ENCODE assay signal across 10 mouse cellular contexts in genomic region chr14:20607396-20608126, GRCm38 (mm10). TPM values are rescaled to one million over a fixed set of nuclear protein-coding genes. Genes with fewer than 3 reads are reported as not detected.
DNase-seq lines count a peak whose midpoint lies in the region; ATAC-seq and TF ChIP-seq lines count a peak whose summit lies in the region.
"Had no signal": no experiment of that assay in that cellular context is flagged by ENCODE, and none has a peak within 500 bp of the region (broad histone marks: within the 10 kb centered on the region; RNA-seq: fewer than 3 reads in every experiment).

No protein-coding gene starts in this region.

- TF ChIP-seq POLR2A in testis, adult 2 months (IDR thresholded peaks at IDR 0.05; ENCODE audit: control insufficient read depth, low read depth, low read length) = no peak

- peak; percentile 91 for ATAC-seq in granulocyte monocyte progenitor cell, adult 5-6 weeks (replicated peaks; ENCODE audit: poor library complexity, severe bottlenecking)
- no peak for ATAC-seq in kidney, postnatal 0 days (replicated peaks; ENCODE audit: low FRiP score, low read depth)
- ATAC-seq: forebrain, embryonic 14.5 days had no signal

- H3K4me1 ChIP-seq in testis, adult 2 months (ENCODE audit: control insufficient read depth, insufficient read depth, low read length) = no peaks in the 10 kb centered on the region; the same call in 1 of the 2 replicates
- H3K4me1 ChIP-seq in kidney, postnatal 0 days (replicated peaks; ENCODE audit: insufficient read depth, low read length) = peaks cover 3% of the 10 kb centered on the region; the same call in 1 of the 2 replicates

- no peak for DNase-seq in testis, postnatal 10 days (ENCODE audit: low spot score)
- peak; percentile 75 for DNase-seq in kidney, postnatal 0 days (ENCODE audit: low spot score)
- peak; percentile 51 for DNase-seq in skeletal muscle tissue, adult 2 months (ENCODE audit: low read depth, low spot score)
- no peak for DNase-seq in ovary, adult 18-20 months (ENCODE audit: low spot score)
- no peak for DNase-seq in thymus, postnatal 0 days (ENCODE audit: low spot score)
- no peak for DNase-seq in frontal cortex, postnatal 14 days (ENCODE audit: low spot score in 2 of 2)

- H3K4me3 ChIP-seq in testis, adult 2 months (ENCODE audit: control insufficient read depth, low read depth, low read length) = no peak overlapping the region
- no peak overlapping the region for H3K4me3 ChIP-seq in kidney, postnatal 0 days (replicated peaks; ENCODE audit: low read depth, low read length)

- peaks cover 1% of the 10 kb centered on the region; the same call in 1 of the 2 replicates for H3K36me3 ChIP-seq in testis, adult 2 months (ENCODE audit: control insufficient read depth, insufficient read depth, low read length)
- H3K36me3 ChIP-seq in kidney, postnatal 0 days (ENCODE audit: insufficient read depth, low read length) = 0 out of 2 replicates have a peak, but pooled peaks cover 3% of the 10 kb centered on the region

- no peaks in the 10 kb centered on the region for H3K27me3 ChIP-seq in testis, adult 2 months (ENCODE audit: control insufficient read depth, insufficient read depth, low read length)
- H3K27me3 ChIP-seq in kidney, postnatal 0 days (ENCODE audit: insufficient read depth, low read length) = no peaks in the 10 kb centered on the region

- TF ChIP-seq CTCF in testis, adult 2 months (IDR thresholded peaks at IDR 0.05; ENCODE audit: control insufficient read depth, insufficient read depth, insufficient replicate concordance, low read depth, low read length) = no peak
- no peak for TF ChIP-seq CTCF in kidney, postnatal 0 days (IDR thresholded peaks at IDR 0.05; ENCODE audit: low read depth)

- no peak overlapping the region for H3K9ac ChIP-seq in kidney, postnatal 0 days (ENCODE audit: low read depth, low read length)

- no peak overlapping the region for H3K4me2 ChIP-seq in kidney, postnatal 0 days (ENCODE audit: low read length)

- WGBS in kidney, postnatal 0 days = 46% methylated on average over 9 of the region's 9 CpGs

- no peaks in the 10 kb centered on the region for H3K9me3 ChIP-seq in kidney, postnatal 0 days (replicated peaks; ENCODE audit: low read length)

- peak overlapping the region; percentile 19 for H3K27ac ChIP-seq in testis, adult 2 months (ENCODE audit: control insufficient read depth, insufficient read depth, low read depth, low read length)
- peak overlapping the region; percentile 76 for H3K27ac ChIP-seq in kidney, postnatal 0 days

RNA-seq across cellular contexts. Expression of gene Usp54, which starts 33.3 kb away (rescaled TPM):
- polyA plus RNA-seq in testis, adult 2 months (2012; rRNA removed) = 12.9 and 14.4 TPM in 2 replicates
- 5.1 and 9.4 TPM in 2 replicates for total RNA-seq in granulocyte monocyte progenitor cell, adult 5-6 weeks (2014; fragmentation: Nextera tagmentation)
- total RNA-seq in granulocyte monocyte progenitor cell, adult 5-6 weeks (2017) = 4.1 and 4.6 TPM in 2 replicates
- 4.8 and 5.6 TPM in 2 replicates for polyA plus RNA-seq in kidney, postnatal 0 days (2015; fragmentation: Nextera tagmentation; extraction: Ambion mirVana)
- polyA plus RNA-seq in thymus, postnatal 0 days (2015; fragmentation: Nextera tagmentation; extraction: Ambion mirVana) = 1.6 and 1.8 TPM in 2 replicates

RNA-seq across cellular contexts. Expression of gene Myoz1, which starts 48.8 kb away (rescaled TPM):
- 0.28 and 0.47 TPM in 2 replicates for polyA plus RNA-seq in testis, adult 2 months (2012; rRNA removed)
- not detected in 2 replicates for total RNA-seq in granulocyte monocyte progenitor cell, adult 5-6 weeks (2014; fragmentation: Nextera tagmentation)
- total RNA-seq in granulocyte monocyte progenitor cell, adult 5-6 weeks (2017) = not detected in 2 replicates
- polyA plus RNA-seq in kidney, postnatal 0 days (2015; fragmentation: Nextera tagmentation; extraction: Ambion mirVana) = 1.8 and 2.5 TPM in 2 replicates
- polyA plus RNA-seq in thymus, postnatal 0 days (2015; fragmentation: Nextera tagmentation; extraction: Ambion mirVana) = 0.52 and 0.59 TPM in 2 replicates
- polyA plus RNA-seq: forebrain, embryonic 14.5 days; spleen, adult 2 months had no signal

Comparison
In these comparisons a context has a peak if more than half of its experiments do, and no peak if none do; other contexts are left out.
1. DNase-seq: peak in kidney, postnatal 0 days (single experiment) and skeletal muscle tissue, adult 2 months (single experiment); none in testis, postnatal 10 days (single experiment), ovary, adult 18-20 months (single experiment), thymus, postnatal 0 days (single experiment) and frontal cortex, postnatal 14 days (0 of 2).